Mouse (Mus musculus): ENCODE measurements around the gene Dlg5.

The Dlg5 gene

DNA sequence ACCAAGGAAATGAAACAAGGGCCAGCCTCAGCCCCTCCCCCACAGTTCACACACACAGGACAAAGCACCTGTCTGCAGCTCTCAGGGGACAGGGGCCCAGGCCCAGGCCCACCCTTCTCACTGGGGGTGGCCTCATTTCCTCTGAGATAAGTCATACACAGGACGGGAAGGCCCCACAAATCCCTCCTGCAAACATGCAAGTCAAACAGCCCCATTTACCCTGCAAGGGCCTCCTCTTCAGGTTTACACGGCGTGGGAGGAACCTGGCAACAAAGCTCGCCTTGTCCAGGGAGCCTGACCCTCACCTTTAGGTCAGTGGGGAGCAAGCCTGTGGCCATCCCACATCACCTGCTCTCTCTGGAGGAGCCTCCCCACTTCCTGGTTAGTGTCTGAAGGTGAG is 60.2 kb downstream of the Dlg5 start:
- DNase-seq (ENCODE audit: low read depth), result no peak

DNA sequence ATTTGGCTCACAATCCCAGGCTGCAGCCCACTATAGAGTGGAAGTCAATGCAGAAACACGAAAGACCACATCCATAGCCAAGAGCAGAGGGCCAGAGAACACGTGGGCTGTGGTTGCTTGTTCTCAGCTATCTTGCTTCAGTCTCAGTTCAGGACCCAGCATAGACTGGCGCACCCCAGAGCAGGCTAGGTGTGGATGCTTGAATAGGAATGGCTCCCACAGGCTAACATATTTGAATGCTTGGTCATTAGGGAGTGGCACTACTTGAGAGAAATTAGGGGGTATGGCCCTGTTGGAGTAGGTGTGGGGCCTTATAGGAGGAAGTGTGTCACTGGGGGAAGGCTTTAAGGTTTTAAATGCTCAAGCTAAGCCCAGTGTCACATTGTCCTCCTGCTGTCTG is 62.8 kb downstream of the Dlg5 start:
- DNase-seq (ENCODE audit: low read depth), result no peak

DNA sequence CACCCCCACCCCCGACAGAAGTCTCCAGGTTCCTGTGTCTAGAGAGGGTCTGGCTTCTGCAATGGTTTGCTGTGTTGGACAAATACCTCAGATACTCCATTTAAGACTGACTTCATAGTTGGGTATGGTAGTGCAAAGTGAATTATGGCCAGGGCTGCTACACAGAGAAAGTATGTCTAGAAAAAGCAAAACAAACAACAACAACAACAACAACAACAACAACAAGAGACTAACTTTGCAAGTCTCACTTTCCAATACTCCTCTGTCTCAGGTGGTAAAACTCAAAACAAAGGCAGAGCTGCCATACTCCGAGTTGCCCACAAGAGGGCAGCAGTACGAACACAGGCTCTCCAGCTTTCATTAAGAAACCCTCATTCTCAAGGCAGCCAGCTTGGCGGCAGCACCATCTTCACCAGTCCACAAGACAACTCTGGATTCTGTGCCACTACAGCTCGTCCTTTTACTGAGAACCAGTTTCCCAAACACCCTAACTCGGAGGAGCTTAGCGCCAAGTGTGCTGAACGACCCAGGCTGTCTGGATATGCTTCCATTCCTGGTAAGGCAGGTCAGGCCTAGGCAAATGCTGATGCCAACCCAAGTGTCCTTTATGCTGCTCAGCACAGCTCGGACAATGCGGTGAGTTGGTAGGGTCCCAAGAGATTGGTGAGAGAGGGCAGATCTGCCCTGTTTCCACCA is 63.8 kb downstream of the Dlg5 start:
- DNase-seq (ENCODE audit: low read depth), result peak; percentile 54

DNA sequence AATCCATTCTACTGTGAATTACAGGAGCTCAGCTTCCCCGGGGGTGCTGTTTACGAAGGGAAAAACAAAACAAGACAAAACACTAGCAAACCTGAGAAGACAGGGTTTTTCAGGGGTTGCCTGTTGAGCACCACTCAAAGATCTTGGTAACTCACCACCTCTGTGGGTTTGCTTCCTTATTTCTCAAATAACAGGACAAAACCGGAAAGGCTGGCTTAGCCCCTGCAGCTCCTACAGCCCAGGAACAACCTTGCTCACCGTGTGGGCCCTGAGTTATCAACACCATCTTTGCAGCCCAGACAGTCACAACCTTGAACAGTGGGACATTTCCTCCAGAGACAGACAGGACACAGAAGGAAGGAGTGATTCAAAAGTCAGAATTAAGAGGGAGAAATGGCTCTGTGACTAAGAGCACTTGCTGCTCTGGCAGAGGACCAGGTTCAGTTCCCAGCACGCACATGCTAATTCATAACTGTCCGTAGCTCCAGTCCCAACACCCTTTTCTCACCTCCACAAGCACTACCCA is 66.2 kb downstream of the Dlg5 start:
- no peak for DNase-seq (ENCODE audit: low read depth)

DNA sequence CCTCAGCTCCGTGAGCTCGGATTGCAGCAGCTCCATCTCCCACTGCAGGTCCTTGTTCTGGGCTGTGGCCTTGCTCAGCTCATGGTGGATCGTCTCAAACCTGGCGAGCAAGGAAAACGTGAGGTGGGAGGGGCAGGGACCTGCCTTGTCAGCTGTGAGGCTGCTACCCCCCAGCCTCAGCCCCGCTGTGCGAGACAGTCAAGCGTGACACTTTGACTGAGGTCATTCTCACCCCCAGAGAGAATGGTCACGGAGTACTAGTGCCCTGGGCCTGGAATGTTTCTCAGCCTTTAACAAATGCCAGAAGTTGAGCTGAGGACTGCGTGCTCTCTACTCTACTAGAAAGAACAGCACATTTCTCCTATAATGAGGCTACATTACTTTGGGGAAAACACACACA is 69.1 kb downstream of the Dlg5 start:
- no peak for DNase-seq (ENCODE audit: low read depth)

DNA sequence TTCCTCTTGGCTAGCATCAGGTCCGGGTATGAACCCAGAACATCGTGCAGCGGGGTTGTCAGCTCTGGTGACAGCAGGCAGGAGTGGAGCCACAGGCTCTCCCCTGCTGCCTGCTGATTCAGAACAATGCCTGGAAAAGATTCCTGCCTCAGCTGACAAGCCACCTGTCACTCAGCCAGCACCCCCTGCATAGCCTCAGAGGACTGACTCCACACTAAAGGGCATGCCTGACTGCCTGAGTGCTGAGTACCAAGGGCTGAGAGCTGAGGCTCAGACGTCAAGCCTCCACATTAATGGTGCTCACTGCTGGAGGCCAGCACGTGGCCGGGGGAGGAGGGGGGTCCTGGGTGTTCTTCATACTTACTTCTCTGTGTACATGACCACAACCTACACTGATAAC is 72.4 kb downstream of the Dlg5 start:
- DNase-seq (ENCODE audit: low read depth), result no peak

DNA sequence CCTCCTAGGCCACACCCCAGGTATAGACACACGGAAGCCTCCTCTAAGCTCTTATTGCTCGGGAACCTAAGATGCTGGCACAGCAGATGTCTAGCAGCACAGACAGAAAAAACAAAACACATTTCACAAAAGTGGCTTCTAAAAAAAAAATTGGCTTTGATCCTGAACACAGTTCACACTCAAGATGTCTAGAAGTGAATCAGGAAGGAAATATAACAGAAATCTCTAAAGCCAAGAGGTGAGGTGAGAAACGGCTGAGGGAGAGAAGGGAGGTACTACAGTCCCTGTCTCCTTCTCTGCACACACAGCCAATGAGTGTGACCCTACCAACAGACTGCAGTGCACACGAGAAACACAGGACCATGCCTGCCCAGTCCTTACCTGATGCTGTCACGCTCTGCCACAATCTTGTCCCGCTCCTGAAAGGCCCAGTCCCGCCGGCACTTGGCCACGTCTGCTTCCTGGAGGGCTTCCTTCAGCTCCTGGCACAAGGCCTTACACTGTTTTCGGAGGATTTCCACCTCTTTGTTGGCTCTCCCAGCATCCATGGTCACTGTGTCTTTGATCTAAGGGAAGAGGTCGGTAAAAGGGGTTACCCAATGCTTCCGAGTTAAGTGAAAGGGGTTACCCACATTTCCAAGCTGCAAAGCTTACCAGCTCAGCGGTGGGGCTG is 73.9 kb downstream of the Dlg5 start:
- no peak for DNase-seq (ENCODE audit: low read depth)

DNA sequence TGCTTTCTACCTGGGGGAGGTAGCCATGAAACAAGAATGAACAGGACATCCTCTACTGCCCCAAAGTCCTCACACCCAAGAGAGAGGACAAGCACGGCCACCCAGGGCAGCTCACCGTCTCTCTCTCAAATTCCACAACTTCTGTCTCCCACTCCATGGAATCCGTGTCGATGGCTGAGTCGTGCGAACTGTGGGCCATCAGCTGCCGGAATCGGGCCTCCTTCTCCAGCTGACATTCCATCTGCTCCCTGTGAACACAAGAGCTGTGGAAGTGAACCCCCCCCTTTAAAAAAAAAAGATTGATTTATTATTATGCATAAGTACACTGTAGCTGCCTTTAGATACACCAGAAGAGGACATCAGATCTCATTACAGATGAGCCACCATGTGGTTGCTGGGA is 79.7 kb downstream of the Dlg5 start:
- DNase-seq (ENCODE audit: low read depth), result no peak

DNA sequence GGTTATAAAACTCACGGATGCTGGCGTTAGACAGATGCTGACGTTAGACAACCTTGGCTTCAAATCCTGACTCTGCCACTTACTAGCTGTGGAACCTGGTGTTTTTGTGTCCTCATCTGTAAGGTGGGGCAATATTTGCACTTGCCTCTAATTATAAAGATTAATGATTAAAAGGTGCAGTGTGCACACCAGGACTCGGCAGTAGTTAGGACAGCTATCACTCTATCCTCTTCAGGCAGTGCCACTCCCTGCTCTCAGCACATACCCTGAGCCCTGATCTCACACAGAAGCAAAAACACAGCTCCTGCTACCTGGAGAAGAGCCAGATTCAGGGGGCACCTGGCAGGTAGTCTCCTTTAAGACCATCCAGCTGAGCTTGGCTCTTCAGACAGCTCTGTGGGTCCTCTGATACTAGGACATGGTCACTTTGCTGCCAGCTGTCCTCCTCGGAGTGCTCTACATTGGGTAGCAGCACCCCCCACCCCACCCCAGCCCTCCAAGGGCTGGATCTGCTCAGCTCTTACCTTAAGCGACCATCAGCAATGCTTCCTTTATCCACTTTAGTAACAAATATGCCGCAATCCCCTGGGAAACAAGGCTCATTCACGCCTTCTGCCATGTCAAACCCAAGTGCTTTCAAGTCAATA is 80.9 kb downstream of the Dlg5 start:
- no peak for DNase-seq (ENCODE audit: low read depth)

DNA sequence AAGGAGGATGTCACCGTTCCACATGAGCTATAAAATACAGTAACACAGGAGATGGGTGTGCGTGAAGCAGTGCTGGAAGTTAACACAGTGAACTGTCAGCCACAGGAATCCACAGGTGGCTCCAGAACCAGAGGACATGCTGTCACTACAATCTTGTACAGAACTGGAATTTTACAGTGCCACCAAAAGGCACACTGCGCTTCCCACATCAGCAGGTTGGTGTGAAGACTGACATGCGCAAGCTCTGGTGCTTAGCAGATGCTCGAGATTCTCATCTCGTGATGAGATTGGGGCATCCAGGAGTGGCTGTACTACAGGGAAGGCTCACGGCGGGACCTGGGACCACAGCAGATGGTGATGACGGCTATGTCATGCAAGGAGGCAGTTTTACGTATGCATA is 82.9 kb downstream of the Dlg5 start:
- DNase-seq (ENCODE audit: low read depth), result no peak

DNA sequence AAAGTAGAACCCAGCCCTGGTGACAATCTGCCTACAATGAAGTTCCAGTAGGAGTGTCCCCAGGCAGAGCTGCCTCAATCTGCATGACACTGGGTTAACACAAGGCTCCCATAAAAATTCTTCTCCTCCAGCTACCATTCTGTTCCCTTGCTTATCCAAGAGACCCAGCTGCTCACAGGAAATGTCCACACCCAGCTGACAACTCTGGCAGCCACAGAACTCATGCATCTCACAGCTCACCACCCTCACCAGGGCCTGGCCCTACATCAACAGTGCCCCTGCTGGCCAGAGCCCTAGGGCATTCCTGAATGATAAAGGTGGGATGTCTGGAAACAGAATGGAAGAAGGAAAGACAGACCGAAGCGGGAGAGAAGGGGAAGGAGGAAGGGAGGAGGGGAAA is 96.8 kb downstream of the Dlg5 start:
- DNase-seq (ENCODE audit: low read depth), result no peak

DNA sequence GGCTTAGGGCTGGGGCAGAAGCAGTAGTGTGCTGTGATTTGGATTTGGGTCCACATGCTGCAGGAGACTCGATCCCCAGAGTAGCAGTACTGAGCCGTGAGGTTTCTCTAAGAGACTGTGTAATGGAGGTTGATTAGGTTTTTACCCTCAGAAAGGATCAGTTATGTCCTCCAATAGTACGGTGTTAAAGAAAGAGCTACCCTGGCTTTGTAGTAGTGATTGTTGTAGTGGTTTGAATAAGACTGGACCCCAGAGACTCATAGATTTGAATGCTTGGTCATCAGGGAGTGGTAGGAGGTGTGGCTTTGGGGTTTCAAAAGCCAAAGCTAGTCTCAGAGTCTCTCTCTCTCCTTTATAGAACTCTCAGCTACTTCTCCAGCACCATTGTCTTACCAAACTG is 100.9 kb downstream of the Dlg5 start:
- DNase-seq (ENCODE audit: low read depth), result no peak

DNA sequence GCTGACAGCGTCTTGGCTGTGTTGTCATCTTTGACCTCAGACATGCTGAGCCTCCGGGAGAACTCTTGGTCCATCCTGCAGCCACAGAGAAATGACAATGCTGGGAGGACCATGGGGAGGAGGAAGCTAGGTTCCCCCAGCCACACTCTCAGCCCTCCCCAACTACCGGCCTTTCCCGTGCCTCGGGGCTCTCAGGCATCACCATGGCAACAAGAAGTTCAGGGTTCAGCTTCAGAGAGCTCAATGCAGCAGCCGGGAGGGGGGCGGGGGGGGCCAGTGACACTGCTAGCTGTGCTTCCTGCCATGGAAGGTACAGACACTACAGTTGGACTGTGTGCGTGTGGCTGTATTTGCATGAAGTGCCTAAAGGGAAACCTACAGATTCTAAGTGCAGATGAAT is 101.3 kb downstream of the Dlg5 start:
- DNase-seq (ENCODE audit: low read depth), result no peak

DNA sequence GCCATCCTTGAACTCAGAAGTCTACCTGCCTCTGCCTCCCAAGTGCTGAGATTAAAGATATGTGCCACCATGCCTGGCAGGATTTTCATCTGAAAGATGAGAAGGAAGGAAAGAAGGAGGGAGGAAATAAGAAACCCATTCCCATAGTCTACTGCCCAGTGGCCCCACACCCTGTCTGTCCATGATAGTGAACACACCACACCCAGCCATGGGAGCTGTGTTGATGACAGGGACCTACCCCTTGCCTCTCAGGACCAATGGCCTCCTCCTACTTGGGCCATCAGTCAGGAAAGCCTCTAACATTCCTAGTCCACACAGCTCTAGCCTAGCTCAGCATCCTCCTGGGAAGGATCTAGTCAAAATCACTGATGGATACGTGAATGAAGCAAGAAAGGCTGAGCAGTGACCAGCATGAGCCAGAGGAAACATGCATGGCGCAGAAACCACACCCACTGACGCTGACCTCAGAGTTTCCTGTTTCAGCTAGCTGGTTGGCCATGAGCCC is 102.7 kb downstream of the Dlg5 start:
- DNase-seq (ENCODE audit: low read depth), result no peak

DNA sequence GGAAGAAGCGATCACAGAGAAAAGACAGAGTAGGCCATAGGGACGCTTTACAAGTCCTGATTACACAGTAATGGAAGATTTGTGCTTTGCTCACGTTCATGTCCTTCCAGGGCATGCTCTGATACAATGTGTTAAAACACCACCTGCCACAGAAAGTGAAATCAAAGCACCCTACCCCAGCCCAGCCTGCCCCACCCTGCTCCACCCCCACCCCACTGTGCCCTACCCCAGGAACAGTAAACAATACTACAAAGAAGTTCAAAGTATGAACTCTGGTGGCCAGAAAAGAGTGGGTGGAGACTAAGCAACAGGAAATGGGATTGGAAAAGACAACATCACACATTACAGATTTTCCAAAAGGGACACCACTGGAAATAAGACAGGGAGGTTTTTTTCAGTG is 104.0 kb downstream of the Dlg5 start:
- no peak for DNase-seq (ENCODE audit: low read depth)

DNA sequence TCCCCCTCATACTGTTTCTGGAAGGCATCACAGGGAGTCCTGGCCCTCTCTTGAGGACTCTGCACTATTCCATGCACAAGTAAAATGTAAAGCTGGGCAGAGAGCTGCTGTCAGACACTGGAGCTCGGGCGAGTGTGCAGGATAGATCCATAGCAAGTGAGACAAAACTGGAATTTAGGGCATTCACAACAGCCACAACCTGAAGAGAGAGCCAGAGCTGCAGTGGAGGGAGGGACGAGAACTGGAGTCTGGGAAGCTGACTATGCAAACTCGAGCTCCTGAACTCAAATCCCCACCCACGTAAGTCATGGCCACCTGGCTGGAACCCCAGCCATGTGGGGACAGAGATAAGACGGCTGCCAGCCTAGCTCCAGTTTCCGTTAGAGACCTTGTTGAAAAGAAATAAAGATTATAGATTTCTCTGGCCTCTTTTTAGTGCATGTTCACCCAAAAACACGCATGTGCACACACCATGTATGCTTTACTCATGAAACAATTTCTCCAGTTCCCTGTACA is 105.4 kb downstream of the Dlg5 start:
- no peak for DNase-seq (ENCODE audit: low read depth)

DNA sequence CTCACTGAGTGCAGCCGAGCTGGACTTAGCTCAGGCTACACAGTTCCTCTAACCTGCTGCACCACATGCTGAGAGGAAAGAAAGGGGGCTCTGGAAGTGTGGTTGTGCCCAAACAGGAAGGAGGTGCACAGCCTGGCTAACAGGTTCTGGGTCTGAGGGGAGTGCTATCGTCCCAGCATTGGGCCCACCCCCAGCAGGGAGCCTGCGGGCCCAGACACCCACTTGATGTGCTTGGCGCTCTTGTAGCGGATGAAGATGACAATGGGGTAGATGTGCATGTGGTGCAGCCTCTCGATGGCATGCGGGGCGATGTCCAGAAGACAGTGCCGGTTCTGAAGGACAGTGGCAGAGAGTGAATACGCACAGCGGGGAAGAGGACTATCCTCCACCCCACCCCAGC is 108.8 kb downstream of the Dlg5 start:
- no peak for DNase-seq (ENCODE audit: low read depth)

DNA sequence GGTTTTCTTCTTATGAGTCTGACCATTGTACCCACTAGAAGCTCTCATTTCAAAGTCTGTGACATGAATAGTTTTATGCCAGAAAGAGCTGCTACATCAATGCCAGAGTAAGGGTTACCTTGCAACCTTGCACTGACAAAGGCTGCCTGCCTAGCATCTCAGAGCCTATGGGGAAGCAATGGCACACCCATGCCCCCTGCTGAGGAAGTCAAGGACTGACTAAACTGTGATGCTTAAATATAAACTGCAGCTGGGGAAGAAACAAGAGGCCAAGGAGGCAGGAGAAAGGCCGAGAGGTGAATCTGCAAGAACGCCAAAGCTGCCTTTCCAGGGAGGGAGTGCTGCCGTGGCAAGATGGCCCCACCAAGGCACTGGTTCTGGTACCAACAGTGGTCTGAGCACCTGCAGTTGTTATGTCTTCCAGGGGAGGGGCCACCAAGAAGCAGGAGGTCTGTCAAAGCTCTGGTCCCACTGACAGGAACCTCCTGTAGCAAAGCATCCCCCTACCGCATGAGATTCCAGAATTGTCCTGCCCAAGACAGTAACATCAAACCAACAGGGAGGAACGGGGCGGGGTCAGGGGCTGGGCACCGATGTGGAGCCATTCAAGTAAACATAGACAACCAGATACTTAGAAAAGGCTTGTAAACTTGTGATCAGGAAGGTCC is 111.0 kb downstream of the Dlg5 start:
- no peak for DNase-seq (ENCODE audit: low read depth)

DNA sequence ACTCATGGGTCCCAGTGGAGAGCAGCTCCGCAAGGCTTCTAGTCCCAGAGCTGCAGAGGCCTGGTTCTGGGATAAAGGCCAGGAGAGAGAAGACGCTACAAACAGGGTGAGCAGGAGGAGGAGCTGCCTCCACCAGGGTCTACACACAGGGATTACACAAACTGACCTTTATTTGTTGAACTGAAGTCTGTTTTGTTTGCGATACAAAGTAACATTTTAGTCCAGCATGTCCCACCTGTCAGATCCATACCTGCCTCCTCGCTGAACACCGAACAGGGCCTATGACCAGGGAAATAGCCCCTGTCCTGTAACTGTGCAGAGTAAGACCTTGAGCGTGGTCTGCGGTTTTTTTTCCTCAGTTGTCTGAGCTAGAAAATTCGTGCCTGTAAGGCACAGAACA is 111.9 kb downstream of the Dlg5 start:
- no peak for DNase-seq (ENCODE audit: low read depth)

DNA sequence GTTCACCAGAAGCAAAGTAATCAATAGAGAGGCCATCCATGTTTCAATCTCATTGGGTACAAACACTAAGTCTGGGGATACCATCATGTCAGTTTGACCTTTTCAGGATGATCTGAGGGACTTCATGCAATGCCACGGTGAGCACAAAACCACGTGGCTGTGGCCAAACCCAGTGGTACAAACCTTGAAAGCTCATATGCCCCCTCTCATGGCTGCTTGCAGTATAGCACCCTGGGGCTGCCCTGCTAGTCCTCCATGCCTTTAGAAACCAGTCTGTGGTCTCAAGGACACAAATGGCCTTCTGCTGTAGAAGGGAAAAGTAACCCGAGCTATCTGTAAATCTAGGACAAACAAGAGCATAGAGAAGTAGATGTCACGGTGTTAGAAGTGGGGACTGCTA is 113.6 kb downstream of the Dlg5 start:
- DNase-seq (ENCODE audit: low read depth), result peak; percentile 28

DNA sequence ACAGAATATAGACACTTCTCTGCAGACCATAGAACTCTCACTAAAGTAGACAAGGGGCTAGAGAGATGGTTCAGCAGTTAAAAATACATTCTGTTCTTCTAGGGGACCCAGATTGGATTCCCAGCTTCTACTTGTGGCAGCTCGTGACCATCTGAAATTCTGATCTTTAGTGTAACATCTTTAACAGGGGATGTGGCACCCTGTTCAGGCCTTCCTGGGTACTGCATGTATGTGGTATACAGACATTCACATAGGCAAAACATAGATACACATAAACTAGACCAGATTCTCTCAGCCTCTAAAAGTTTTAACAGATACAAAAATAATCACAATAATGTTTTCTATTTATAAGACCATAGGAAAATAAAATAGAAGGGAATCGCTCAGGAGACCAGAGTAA is 120.7 kb downstream of the Dlg5 start:
- DNase-seq (ENCODE audit: low read depth), result no peak

DNA sequence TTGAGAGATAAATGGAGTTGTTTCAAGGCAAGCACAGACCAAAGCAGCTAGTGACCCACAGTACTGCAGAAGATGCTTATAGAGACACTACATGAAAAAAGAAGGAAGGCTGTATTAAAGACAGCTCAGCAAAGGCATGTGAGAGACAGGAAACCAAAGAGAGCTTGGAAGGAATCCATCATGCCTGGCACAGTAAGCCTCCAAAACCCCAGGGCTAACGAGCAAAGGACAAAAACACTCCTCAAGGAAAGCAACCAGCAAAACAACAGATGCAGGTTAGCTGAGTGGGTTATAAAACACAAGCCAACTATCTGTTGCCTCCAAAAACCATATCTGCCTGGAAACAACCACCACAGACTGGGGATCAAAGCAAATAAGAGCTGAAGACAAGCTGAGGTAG is 121.5 kb downstream of the Dlg5 start:
- no peak for DNase-seq (ENCODE audit: low read depth)

All from 416B (cell line).